Mouse (Mus musculus): ENCODE measurements at regions not wholly inside any gene's neighbourhood (a gene's known extent, or its start where the extent isn't known, plus 50 kb on each side); places are given as distances from the start of the nearest gene placed in this dataset.

GRCm38 (mm10) chr12:25220780-25221106, 123.8 kb upstream of the Id2 start:
- TF ChIP-seq GATA1 (IDR thresholded peaks at IDR 0.05; ENCODE audit: borderline replicate concordance, low read length) (no peak), FLI1 (IDR thresholded peaks at IDR 0.05; ENCODE audit: low read length) (no peak)

Measured in megakaryocyte, embryonic 14.5 days (primary cell).